Mouse (Mus musculus): ENCODE data around the gene Nav1.

The Nav1 gene

DNA sequence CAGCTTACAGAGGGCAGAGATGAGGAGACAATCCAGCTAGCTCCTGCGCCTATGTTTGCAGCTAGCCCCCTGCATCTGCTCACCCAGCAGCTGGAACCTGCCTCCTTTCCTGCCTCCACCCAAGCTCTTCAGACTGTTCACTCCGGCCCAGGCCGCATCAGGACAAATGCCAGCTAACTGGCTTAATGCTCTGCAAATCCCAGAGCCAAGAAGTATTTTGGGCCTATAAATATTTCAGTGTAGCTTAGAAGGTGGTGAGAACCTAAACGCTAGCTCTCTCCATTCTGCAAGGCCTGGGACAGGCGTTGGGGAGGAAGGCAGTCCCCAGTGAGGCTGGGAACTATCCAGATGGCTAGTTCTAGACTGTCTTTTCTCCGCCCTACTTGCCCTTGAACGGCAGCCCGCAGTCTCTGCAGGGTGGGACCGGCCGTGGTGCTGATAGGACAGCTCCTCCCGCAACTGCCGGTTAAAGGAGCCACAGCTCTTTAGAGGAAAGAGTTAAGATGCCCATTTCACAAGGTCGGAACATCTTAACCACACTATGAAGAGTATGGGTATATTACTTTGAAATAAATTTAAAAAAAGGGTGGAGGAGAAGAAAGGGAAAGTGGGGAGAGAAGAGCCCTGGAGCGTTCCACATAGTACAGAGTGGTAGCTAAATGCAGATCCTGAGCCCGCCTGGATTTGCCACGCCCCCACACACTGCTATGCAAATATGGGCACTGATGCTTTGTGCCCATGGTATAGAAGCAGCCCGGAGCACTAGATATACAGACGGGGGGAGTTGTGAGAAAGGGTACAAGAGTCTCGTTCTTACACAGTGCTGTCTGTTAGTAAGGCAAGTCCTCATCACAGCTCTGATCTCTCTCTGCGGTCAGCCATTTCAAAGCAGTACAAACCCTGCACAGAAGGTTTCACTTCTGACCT lies 8.9 kb upstream of the Nav1 start:
- peak; percentile 61 to 76 for DNase-seq (ENCODE audit: low spot score in 2 of 2)

DNA sequence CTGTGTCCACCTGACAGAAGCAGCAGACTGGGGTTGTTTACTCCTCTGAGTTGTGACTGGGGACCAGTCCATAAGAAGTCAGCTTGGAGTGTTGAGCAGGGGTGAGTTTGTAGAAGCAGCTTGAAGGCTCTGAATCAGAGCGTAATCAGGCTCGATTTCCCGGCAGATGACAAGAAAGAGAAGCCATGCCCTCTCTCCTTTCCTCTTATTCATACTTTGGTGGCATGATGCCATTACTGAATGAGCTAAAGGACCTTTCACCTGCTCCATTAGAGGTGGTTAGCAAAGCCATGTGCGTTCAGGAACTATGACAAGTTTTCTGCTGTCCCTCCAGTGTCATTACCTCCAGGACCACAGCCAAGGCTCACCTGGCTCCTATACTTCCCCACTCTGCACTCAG lies 2.5 kb upstream of the Nav1 start:
- no peak for DNase-seq (ENCODE audit: low spot score in 2 of 2)

DNA sequence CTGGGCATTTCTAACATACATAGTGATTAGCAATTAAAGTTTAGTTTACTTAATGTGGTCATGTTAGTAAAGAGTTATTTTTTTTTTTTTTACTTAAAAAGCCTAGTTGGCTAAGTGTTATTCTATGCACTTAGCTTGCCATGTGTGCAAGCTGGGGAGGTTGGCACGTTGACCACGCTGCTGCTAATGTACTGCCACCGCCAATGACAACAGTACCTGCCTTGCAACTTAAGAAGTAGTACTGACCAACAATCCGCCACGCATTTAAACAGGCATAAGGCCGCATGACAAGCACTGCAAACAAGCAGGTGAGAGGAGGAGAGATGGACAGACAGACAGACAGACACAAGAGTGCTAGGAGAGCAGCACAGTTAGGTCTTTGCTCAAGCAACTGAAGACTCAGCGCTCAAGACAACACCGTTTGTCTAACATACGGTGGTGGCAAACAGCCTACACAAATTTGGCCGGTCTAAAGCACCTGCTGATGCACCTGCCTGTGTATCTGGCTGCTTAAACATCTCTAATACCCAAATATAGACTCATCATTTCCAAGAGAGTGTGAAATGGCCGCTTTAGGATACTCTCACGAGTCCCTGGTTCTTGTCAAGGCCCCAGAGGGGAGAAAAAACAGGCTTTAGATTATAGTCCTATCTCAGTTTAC lies 610 bp downstream of the Nav1 start:
- DNase-seq (ENCODE audit: low spot score in 2 of 2), result no peak

DNA sequence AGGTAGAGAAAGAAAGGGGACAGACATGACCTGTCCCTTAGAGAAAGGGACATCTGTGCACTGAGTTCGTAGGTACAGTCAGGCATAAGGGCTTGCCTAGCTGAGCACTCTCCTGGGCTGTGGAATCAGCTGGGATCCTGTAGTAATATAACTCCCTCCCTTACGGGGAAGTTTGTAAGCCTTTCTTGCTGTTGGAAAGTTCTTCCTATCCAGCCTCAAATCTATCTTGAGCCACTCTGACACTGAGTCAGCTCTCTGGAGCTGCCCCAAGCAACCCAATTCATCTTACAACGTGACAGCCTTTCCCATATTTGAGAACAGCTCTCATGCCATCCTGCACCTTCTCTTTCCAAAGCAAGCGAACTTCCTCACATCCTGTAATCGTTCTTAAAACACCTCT lies 1.6 kb downstream of the Nav1 start:
- no peak for DNase-seq (ENCODE audit: low spot score in 2 of 2)

DNA sequence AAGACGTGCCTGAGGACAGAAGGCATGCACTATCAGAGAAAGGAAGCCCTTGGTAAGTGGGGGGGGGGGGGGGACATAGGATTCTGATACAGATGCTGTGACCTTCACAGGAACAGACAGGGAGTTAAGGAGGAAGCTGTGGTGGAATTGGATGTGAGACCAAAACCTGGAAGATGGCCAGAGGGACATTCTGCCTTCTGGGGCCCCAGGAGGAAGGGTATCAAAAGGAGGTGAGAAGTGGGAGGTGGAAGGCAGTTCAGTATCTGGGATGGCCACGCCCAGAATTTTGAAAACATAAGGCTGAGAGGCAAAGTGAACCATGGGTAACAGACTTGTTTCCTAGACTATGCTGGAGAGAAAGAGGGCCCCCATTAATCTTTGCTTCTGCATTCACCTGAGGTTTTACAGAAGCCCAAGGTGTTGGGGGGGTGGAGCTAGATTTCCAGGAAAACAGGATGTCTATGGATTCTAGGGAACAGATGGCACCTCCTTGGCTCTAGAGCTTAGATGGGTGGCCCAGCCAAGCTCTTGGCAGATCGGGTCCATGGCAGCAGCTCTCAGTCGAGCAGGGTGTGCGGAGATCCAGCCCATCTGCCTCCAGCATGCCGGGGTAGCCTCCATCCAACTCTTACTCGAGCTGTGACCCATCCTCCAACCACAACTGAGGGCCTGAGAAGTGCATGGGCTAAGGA lies 2.6 kb downstream of the Nav1 start:
- DNase-seq (ENCODE audit: low spot score in 2 of 2), result no peak

DNA sequence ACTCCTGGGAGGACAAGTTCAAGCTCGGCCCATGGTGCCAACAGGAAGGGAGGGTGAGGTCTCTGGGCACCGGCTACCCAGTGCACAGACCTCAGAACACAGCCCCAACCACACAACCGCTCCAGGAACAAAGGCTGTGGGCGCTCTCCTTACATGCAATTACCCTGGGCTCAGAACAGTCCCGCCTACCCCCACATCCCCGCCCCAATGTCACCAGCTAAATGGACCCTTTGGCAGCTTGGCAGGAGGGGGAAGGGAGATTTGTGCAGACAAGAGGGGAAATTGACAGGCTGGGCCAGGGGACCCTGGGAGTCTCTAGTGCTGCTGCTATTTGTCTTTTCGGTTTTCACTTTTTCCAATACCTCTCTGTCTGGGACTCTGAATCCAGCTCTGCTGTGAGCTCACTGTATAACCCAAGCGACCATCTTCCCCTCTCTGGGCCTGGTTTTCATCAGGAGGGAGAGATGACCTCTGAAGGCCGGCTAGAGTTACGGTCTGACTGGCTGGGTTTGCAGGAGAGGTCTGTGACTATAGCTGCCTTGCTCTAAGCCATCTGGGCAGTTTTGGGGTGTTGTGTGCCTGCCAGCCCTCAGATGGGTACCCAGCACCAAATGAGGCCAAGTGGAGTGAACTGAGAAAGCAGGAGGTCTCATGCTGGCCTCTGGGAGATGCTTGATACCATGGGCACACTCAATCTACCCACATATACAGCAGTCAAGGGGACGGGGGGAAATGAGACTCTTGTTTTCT lies 3.8 kb downstream of the Nav1 start:
- DNase-seq (ENCODE audit: low spot score in 2 of 2), result no peak

DNA sequence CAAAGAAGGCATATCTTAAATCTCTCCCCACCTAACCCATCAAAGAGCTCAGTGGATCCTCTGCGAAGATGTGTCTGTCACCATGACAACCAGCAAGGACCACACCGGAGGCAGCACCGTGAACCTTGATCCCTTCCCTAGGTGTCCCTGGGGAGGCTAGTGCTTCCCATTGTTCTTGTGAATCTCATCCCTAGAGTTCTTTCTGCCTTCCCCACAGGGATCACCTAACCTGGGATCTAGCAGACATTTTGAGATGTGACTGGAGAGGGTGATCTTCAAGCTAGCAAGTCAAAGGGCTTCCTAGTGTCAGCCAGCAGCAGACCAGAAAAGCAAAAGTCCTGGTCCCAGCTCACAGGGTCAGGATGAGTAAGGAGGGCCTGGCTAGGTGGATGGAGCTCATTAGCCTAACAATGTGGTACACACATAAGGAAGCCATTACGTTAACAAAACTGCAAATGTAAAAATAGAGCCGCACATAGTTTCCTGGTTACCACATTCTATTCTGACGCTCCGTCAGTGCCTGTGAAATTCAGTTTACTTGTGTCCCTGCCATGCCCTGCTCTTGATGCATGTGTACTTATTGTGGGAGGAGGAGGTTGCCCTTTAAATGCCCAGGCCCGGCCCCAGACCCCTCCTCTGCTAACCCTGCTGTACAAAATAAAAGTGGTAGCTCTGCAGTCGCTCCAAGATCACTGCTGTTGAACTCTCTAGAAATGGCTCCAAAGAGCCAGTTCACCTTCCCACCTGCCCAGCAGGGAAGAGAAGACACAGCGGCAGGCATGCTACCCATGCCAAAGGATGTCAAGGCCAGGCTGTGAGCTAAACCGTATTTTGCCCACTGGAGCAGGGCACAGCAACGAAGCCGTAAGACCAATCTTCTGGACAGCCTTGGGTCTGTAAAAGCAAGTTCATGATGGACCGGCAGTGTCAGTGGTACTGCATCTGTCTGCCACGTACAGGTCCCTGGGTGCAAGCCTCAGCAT lies 6.8 kb downstream of the Nav1 start:
- no peak for DNase-seq (ENCODE audit: low spot score in 2 of 2)

DNA sequence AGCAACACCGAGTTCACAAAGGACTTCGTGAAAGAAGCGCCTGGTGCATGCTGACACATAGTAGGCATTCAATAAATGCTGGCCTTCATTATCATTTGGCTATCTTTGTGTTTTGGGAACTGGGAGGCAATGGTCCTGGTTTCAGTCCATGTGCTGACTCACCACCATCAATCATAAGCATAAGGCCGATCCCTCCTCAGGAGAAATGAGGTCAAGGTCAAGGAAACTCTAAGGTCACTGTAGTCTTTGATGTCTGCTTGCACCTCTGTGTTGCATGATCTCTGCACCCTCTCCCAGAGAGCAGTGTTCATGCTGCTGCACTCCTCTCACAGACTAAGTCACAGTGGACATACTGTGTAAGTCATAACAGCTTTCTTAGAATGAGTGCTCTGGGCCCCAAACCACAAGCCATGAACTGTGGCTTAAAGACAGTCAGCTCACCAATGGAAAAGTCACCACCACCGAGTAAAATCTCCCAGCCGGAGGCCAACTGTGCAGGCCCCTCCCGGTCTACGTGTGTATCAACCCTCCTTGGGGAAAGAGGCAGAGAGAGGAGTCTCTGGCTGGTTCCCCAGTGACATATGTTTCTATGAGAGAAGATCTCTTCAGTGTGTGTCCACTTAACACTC lies 8.7 kb downstream of the Nav1 start:
- no peak for DNase-seq (ENCODE audit: low spot score in 2 of 2)

DNA sequence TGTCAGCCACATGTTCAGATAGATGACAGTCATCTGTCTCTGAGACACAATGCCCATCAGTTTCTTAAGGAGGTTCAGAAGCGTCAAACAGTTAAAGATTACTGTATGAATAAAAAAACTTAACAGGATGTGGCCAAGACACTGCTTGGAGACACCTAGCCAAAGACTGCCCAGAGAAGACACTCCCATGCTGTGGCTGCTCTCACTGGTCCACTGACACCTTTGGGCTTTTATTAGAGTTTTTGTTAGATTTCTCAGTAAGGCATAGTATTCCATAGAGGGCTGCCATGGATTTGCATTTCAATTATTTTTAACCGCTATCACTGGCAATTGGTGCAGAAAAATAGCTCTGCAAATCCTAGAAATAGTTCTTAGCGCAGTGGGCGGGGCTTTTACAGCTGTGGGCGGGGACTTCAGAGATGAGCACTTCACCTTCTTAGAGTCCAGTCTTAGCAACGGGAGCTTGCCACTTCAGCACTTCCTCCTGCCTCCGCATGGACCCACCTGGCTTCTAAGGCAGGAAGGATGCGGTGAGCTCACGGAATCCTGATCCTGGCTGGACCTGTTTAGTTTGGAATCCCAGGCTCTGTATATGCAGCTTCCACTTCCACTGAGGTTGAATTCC lies 12.7 kb downstream of the Nav1 start:
- no peak for DNase-seq (ENCODE audit: low spot score in 2 of 2)

DNA sequence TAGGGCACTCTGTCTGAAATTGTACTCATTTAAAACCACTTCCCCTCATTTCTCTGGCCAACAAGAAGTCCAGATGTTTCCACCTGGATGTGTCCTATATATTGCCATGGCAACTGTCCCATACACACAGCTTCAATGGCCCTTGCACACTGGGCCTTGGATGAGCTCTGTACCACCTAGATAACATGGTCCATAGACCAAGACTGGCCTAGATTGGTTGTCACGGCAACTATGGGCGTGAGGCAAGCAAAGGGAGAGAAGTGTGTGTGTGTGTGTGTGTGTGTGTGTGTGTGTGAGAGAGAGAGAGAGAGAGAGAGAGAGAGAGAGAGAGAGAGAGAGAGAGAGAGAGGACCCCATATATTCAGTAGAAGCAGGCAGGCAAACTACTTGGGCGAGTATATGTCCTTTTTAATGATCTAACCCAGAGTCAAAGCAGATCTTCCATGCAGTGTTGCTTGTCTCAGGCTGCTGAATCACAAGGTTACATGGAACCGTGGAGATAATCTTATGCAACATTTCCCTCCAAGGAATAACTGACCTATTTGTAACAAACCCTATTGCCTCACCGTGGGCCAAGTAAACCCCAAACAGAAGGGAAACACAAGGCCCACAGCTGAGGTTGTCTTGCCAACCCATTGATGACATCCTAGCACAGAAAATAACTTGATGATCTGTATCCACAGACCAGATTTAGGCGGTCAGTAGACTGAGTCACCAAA lies 13.4 kb downstream of the Nav1 start:
- DNase-seq (ENCODE audit: low spot score in 2 of 2), result no peak

DNA sequence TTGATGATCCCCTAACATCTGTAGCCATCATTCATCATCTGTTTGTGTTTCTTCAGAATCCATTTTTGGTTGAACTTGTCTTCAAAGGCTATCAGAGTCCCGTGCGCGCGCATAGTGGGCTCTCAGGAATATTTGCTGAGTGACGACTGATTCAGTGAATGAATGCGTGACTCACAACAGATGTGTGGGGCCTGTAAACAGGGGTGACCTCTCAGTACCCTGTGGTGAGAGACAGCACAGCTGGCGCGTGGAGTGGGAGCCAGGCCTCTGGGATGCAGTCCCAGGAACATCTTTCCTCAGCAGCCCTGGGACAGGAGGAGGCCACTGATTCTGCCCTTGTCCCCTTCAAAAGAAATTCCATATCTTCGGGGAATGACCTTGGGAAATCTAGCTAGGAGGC lies 16.3 kb downstream of the Nav1 start:
- no peak for DNase-seq (ENCODE audit: low spot score in 2 of 2)

DNA sequence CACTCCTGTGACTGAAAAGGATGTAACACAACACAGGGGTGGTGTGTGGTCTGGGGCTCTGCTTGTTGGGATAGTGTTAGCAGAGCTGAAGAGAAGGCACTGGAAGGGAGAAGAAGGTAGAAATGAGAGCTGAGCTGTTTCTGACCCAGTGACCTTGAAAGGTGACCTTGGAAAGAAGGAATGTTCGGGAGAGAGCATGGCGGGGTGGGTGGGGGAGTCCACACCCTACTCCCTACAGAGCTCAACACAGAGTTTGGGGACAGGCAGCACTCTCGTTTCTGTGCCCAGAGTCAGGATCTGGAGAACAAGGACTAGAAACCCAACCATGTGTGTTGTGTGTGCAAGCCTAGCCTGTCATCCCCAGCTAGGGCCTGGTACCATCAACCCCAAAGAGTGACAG lies 18.1 kb downstream of the Nav1 start:
- DNase-seq (ENCODE audit: low spot score in 2 of 2), result no peak

DNA sequence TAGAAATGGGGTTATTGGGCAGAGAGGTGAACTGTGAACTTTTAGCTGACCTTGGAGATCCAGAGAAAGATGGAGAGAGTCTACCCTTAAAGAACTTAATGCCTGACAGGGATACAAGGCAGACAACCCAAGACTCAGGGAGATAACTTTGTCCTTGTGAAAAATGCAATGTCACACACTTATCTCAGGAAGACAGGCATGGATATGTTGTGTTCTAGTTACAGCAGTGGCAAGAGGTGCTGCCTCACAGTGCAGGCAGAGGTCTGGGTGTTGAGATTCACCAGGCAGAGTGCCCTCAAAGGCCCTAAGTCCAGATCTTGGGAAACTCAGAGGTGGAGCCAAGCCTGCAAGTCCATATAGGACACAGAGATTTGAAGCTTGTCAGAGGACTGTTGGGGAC lies 20.2 kb downstream of the Nav1 start:
- DNase-seq (ENCODE audit: low spot score in 2 of 2), result no peak

DNA sequence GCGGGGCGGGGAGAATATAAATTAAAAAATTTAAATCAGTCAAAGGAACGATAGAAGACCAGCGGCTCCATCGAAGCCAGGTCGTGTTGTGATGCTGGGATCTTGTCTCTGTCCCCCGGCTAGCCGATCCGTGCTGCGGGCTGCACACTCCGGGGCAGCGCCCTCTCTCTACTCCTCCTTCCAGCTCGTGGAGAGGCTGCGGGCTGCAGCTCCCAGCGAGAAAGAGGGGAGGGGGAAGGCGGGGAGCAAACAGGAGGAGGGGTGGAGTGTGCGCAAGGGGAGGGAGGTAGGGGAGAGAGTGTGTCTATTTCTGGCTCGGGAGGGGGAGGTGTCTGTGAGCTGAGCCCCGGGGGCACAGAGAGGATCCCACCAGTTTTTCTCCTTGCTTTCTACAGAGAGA lies 21.5 kb downstream of the Nav1 start:
- peak; percentile 61 to 66 for DNase-seq (ENCODE audit: low spot score in 2 of 2)

DNA sequence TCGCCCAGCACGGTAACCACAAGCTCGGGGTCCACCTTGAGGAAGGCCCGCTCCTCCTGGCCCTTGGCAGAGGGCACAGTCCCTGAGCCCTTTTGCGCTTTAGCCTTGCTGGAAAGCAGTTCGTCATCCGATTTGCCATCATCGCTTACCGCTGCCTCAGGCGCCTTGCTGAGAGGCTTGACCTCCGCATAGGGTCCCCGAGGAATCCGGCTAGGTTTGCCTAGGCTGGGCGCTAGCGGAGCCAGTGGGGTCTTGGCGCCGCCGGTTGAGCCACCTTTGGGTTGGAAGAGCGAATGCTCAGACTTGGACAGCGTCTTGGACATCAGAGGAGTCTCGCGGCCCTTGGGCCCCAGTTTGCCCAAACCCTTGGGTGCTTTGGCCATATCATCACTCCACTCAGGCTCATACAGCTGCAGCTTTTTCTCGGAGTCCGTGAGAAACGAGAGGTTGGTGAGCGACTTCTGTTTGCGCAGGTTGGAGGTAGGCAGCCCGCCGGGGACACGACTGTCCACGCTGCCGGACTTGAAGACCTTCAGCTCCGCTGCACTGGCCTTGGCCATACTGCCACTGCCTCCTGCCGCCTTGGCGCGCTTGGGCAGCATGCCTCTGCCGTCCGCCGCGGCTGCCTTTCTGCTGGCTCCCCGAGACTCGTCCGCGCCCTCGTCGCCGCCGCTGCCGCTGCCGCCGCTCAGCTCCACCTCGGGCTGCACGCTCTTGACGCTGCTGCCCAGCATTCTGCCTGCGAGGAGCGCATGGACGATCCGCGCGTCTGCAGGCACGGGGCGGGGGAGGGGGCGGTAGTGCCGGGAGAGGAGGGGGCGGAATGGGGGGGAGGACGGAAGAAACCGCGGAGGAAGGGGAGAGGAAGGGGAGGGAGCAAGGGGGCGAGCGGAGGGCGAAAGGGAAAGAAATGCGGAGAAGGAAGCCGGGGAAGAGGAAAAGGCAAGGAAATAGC lies 22.2 kb downstream of the Nav1 start:
- peak; percentile 55 to 59 for DNase-seq (ENCODE audit: low spot score in 2 of 2)

DNA sequence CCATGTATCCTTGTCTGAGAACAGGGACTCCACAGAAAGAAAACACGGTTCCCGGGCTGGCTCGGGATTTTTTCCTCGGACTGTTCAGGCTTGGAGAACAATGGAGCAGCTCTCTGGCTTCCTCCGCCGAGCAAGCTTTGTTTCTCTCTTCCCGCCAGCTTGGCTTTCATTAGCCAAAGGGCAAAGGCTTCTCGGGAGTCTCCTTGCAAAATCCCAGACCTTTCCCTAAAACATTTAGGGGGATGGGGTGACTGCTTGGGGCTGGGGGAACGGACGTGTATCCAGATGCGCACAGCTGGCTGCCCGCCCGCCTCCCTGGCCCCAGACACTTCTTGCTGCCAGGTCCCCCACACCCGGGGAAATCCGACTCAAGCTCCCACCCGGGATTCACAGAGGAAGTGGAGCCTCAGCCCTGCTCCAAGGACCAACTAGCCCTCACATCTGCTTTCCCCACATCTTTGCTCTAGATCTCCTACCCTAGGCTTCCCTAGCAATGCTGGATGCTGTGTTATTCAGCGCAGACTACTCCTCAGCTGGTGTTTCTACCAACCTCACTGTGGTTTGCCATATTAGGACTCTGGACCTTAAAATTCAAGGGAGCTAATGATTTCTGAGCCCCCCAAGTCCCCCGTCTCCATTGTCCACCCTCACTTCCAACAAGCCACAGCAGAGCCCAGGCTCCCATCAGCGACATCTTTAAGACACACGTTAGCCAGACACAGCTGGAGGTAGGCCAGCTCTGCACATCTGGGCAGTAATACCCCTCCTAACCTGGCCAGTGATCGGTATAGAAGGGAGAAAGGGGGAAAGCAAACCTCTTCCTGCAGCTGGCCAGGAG lies 23.2 kb downstream of the Nav1 start:
- DNase-seq (ENCODE audit: low spot score in 2 of 2), result peak in 1 of 2 experiments; percentile 52

DNA sequence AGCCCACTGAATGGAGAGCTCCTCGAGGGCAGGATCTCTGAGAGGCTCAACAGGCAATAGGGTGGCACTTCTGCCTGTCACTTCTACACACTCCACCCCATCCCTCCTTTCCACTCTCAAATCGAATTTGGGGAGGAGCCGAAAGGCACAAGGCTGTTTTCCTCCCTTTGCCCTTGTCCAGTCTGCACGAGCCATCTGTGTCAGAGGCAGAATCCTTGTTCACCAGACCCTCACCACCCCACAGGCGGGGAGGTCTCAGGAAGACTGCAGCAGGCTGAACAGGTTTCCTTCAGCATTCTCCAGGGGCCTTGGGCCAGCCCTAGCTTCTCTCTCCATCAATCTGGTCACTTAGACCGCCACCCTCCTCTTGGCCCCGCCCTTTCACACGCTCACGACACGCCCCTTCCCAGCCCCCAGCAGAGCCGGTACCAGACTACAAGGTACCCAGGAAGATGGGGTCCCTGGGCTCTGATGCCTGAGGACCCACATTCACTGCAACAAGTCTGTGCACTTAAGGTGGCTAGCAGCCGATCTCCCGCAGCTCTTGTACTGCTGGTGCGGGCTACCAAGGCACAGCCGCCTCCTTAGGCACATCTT lies 23.9 kb downstream of the Nav1 start:
- DNase-seq (ENCODE audit: low spot score in 2 of 2), result peak; percentile 74 to 83

Data from frontal cortex, postnatal 36 days (tissue).